Mouse (Mus musculus): ENCODE data around the gene Sppl2c.

Sppl2c gene

DNA sequence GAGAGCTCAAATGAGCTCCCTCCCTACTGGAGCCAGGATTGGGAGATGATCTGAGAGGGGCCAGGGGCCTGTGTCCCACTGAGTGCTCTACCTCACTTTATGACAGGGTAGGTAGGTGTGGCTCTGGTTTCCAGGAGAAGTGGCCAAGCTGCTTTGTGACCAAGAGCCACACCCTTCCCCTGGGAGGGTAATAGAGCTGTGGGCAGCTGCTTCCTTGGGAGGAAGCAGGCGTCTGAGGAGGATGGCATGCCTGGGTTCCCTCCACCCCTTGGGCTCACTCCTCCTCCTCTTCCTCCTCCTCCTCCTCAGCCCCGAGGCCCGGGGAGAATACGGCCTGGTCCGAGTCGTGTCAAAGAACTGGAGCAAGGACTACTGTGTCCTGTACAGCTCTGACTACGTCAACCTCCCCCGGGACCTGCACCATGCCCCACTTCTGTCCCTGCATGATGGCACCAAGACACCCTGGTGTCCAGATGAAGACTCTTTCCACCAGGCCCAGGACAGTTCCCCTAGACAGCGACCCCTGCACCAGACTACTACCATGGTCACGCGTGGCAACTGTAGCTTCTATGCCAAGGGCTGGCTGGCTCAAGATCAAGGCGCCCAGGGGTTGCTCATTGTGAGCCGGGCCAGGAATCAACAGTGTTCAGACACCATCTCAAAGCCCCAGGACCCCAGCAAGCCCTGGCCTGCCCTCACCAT lies at the start of gene Sppl2c:
Gene Sppl2c, plus strand, starts transcription at position 193 of the 702 bp plus-strand sequence.
- no peak for DNase-seq (ENCODE audit: low read depth, low spot score)

DNA sequence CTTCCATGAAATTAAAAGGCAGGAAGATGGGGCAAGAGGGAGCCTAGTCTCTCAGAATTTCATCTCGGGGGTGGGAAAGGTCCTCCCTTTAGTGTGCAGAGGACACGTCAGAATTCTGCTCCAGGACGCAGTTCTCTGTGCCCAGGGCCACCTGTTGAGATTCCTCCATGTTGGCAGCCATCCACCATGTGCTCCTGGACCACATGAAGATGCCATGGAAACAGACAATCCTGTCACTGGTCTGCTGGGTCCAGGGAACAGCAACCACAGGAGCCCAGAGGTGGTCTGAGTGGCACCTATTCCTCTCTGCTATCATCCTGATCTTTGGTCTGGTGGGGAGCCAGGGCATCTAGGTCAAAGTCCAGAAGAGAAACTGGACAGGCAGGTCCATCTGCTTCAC lies 47.2 kb upstream of the Sppl2c start:
- DNase-seq (ENCODE audit: low read depth, low spot score), result no peak

DNA sequence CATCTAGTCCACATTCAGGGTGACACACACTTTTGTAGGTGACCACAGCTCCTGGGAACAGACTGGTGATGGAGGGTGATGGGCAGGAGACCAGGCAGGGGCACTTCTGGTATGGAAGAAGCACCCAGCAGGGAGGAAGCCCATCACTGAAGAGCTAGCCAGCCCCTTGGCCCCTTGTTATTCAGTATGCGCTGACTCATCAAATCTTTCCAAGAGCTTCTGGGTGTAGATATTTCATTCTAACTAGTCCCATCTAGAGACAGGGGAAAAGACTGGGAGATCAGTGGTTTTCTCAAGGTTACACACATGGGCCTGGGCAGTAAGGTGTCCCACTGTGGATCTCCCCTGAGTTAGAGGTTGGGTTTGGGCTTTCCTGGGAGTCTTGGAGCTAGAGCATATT lies 41.2 kb upstream of the Sppl2c start:
- no peak for DNase-seq (ENCODE audit: low read depth, low spot score)

DNA sequence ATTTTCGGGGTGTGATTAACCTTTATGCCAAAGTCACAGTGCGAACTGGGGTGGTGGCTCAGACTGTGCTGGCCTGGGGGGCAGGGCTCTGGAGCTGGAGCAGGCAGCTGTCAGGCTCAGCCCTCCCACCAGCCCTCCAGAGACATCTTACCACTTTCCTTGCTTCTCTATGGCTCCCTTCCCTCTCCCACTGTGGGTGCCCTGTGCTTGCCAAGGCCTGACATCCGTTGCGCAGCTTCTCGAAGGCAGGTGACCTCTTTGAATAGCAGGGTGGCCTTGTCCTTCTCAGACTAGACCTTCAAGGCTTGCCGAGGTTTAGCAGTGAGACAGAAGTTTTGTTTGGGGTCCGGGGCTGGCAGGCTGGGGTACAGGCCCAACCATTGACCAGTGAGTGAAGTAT lies 37.3 kb upstream of the Sppl2c start:
- no peak for DNase-seq (ENCODE audit: low read depth, low spot score)

DNA sequence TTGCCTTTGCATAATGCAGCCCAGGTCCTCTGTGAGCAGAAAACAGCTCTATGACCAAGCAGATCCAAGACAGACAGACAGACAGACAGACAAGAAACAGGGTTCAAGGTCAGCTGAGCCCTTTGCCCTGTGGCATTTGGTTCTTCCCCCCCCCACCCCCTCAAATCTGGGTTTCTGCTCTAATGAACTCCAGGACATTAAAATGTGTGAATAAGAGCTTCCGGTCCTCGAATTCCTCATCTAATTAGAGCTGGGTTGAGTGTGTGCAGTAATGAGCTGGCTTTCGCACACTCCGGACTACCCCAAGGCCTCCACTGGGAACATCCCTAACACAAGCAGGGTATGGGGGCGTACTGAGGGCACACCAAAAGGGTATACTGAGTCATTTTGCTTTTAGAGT lies 35.2 kb upstream of the Sppl2c start:
- DNase-seq (ENCODE audit: low read depth, low spot score), result no peak

DNA sequence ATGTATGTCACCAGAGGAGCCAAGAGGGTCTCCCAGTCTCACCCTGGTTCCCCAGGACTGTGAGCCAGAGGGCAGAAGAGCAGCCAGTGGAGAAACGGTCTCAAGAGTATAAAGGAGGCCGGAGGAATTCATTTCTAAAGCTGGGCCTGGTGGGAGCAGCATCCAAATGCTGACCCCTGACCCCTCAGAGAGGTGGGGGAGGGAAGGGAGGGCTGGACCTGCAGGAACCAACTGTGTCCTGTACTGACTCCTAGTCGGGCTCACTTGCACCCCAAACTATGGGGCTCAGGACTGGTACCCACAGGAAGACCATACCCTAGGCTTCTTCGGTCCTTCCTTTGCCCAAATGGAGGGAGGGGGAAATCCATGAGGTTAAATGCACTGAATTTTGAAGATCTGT lies 31.8 kb upstream of the Sppl2c start:
- no peak for DNase-seq (ENCODE audit: low read depth, low spot score)

DNA sequence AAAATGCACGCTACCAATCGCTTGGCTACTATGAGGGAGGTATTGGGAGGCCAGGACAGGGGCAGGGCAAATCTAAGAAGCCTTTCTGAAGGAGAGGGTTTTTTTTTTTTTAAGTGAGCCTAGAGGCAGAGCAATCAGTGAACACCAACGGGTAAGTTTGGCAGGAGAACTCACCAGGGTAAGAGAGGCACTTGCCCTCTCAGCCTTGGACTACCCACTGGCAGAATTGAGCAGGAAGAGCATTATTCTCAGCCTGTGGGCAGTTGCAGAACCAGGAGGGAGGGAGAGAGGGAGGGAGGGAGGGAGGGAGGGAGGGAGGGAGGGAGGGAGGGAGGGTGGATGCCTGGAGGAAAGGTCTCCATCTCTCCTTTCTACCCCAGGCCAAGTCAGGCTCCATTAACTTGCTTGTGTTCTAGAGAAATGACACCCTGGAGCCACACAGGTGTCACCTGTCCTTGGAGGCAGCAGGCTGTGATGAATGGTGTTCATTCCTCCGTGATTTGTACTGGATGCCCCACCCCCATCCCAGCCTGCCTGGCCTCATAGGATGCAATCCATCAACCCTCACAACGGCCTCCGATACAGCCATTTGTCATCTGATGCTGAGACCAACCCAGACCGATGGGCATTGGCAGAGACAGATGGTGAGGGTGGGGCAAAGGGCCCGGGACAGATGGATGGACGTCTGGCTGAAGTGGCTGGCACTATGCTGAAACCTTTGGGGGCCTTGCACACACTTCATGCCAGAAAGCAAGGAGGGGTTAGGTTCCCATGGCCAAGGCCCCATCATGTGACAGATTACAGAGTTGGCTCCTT lies 31.1 kb upstream of the Sppl2c start:
- DNase-seq (ENCODE audit: low read depth, low spot score), result no peak

DNA sequence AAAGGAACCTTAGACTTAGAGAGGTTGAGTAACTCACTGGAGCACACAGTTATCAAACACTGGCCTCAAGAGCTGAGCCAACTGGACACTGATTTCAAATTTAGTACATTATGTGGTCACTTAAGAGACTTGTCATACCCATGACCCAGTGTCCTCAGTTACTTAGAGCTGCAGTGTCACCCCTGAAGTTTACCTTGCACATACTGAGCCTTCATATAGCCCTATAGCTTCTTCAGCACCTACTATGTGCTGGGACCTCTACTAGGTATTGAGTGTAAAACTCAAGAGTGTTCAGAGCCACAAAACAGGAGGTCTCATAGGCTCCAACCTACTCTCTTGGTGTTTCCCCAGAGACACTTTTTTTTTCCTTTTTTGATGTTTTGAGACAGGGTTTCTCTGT lies 30.2 kb upstream of the Sppl2c start:
- no peak for DNase-seq (ENCODE audit: low read depth, low spot score)

DNA sequence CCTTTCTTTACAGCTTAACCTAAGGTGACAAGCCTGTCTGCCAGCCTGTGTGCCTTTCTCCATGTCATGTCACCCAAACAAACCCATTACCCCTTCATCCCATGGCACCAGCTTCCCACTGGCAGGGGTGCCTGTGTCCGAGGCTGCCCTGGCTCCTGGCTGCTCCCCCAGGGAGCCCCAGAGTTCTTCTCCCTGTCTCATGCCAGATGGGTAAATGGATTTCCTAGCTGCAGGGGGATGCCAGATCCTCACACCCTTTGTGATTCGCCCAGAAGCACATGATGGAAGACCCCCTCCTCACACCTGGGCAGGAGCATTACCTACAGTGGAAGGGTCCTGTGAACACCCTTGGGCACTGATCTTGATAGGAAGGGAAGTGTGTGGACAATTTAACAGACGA lies 29.7 kb upstream of the Sppl2c start:
- no peak for DNase-seq (ENCODE audit: low read depth, low spot score)

DNA sequence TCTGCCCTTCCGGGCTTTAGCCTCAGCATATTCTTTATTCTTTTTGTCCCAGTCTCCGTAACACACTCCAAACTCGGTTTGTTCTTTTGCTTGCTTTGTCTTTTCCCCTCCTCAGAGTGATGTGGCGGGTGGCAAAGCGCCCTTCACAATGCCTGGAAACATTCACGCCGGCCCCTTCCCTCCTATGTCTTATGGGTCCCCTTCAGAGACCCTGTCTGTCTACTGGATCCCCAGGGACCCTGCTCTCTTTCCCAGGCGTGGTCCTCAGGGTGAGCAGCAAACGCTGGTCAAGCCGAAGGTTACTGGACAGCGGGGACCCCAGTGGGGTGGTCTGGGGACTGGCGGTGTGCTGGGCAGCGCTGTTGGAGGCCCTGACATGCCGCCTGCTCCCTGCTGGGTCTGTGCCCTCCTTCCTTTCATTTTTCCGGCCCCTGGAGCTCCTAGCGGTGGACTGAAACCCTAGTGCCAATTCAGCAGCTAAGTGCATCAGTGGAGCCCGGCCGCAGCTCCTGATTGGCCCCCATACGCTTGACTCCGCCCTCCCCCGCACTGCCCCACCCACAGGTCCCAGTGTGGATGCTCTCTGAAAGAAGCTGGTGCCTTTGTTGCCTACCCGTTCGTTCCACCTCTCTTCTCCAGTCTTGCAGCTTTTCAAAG lies 28.4 kb upstream of the Sppl2c start:
- peak; percentile 69 for DNase-seq (ENCODE audit: low read depth, low spot score)

DNA sequence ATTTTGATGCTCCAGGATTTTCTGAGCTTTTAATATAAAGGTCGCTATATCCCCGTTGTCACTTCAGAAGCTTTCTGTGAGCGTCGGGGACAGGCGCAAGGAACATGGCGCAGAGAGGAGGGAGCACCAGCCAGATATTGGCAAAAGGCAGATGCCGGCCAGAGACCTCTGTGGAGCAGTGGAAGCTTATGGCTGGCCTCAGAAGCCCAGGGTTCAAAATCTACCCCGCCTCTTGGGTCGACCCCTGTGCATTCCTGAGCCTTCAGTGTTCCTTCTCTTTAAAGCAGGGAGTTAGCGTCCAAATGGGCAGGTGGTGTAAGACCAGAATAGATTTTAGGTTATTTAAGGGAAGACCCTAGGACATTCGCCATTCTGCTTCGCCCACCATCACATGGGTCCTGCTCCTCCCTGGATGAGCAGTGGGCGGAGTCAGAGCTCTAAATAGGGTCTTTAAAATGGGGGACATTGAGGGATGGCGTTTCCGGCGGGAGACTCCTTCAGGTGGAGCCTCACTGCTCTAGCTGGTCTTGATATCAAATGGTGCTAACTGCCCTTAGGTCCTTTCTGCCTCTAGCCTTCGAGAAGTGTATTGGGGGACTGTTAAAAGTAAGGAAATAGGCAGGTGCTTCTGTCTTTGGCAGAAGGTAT lies 27.7 kb upstream of the Sppl2c start:
- no peak for DNase-seq (ENCODE audit: low read depth, low spot score)

DNA sequence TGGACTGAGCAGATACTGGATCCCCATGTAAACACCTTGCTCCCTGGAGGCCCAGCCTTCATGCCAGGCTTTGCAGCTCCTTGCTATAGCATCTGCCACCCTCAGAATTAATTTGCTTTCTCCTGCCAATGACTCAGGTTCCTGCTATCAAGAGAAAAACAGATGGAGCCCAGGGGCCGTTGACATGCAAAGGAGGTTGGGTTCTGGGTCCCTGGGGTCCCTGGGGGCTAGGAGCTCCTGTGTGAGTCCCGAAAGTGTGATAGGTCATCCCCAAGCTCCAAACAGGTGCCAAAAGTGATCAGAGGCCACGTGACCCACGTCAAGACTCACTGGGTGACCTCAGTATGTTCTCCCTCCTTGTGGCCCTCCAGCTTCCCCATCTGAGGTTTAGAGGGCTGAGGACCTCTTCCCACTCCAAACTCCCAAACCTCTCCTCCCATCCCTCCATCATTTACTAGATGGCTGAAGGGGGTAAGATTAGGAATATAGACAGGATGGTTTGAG lies 26.3 kb upstream of the Sppl2c start:
- DNase-seq (ENCODE audit: low read depth, low spot score), result no peak

DNA sequence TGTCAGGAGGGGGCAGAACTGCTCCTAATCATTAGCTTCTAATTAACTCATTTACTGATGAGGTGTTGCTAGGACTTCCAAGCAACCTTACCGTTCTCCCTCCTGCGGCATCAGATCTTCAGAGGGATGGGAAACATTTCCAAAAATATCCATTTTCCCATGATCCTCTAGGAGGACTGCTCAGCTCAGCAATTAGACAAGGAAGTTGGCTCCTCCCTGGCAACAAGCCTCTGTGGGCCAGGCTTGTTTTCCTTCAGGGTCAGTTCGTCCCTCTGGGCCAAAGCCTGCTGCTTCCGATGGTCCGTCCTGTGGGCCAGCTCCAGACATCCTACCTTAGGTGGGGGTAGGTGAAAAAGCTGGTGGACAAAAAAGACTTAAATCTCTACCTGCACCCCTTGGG lies 25.0 kb upstream of the Sppl2c start:
- DNase-seq (ENCODE audit: low read depth, low spot score), result peak; percentile 42

DNA sequence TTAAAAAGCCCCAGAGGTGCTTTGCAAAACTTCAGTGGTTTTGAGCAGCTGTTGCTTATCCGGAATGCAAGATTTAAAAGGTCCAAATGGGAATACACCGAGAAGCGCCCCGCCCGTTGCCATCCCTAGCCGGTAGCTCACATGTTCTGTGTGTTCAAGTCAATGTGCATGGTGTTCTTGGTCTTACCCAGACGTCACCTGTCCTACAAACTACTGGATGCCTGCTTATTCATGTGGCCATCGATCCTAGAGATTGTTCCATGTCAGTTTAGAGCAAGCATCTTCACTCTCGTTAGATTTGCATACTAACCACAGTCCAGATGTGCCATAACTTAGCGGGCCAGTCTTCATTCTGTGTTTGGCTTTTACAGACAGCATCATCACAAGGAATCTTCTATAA lies 21.9 kb upstream of the Sppl2c start:
- no peak for DNase-seq (ENCODE audit: low read depth, low spot score)

DNA sequence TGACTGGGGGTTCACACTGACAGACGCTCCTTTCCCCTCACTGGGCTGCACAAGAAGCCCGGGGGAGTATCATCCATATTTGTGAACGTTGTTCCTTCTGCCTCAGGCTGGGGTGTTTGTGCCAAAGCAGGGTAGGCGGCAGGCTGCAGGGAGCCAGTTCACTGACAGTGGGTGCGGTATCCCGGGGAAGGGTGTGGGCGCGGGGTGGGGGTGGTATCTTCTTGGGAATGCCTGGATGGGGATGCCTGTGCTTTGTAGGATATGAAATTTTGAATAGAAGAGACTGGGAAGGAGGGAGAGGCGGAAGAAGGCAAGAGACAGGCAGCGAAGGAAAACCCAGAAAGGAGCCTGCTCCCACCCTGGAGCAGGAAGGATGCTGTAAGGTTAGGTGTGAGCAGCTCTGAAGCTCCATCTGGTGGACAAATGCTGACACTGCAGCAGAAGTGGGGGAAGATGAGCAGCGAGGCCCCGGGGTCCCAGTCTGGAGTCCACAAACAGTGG lies 14.8 kb upstream of the Sppl2c start:
- peak; percentile 82 for DNase-seq (ENCODE audit: low read depth, low spot score)

DNA sequence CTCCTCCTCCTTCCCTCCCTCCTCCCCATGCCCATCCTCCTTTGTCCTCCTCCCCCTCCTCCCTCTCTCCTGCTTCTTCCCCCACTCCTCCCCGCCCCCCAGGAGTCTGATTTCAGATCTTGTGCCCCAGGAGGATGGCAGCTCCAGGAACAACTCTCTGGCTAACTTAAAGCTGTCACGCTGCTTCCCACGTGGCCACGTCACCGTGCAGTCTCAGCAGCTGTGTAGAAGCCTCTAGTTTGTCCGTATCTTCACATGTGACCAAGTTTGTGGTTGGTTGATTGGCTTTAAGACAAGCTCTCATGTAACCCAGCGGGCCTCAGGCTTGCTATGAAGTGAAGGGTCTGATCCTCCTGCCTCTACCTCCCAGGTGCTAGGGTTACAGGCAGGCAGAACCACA lies 7.2 kb upstream of the Sppl2c start:
- no peak for DNase-seq (ENCODE audit: low read depth, low spot score)

DNA sequence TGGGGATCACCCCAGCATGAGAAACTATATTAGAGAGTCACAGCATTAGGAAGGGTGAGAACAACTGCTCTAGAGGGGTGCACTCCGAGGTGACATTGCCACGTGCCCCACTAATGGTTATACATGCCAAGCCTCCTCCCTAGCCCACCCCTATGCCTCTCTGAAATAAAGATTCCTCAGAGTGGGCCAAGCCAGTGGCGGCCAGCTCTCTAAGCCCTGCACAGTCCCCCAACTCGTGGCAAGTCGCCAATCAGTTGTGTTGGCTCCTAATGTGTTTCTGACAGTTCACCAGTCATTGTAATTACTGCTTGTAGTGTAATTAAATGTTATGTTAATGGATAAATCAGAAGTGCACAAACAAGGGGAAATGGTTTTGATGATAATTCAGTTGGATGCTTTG lies 6.3 kb upstream of the Sppl2c start:
- no peak for DNase-seq (ENCODE audit: low read depth, low spot score)

DNA sequence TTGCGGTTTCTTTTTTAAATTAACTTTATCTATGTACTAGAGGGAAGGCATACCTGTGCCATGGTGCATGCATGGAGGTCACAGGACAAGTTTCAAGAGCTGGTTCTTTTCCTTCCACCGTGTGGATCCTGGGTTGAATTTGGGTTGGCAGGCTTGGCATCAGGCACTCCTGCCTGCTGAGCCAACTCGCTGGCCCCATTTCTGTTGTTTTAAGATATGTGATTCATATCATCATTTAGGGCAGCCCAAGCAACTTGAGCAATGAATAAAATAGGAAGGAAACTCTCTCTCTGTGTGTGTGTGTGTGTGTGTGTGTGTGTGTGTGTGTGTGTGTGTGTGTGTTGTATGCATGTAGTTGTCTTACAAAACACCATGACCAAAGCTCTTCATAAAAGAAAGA lies 4.0 kb upstream of the Sppl2c start:
- no peak for DNase-seq (ENCODE audit: low read depth, low spot score)

DNA sequence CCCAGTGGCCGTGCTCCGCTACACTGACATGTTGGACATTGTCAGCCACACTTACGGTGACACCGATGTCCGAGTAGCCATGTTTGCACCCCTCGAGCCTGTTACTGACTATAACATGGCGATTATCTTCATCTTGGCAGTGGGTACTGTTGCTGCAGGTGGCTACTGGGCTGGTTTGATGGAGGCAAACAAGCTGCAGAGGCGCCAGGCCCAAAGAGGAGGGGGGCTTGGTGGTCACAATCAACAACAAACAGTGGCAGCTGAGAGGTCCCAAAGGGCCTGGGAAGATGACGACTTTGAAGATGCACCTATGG lies 667 bp downstream of the Sppl2c start:
- DNase-seq (ENCODE audit: low read depth, low spot score), result no peak

DNA sequence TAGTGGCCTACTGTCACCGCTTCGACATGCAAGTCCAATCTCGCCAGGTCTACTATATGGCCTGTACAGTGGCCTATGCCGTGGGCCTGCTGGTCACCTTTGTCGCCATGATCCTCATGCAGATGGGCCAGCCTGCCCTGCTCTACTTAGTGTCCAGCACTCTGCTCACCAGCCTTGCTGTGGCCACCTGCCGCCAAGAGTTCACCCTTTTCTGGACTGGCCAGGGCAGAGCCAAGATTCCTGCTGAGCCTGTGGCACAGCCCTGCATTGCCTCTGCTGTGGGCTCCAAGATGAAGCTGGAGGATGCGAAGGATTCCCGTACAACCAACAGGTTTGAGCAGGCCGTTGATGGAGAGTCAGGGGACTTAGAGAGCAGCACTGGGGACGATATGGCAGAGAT lies 1.6 kb downstream of the Sppl2c start:
- no peak for DNase-seq (ENCODE audit: low read depth, low spot score)

DNA sequence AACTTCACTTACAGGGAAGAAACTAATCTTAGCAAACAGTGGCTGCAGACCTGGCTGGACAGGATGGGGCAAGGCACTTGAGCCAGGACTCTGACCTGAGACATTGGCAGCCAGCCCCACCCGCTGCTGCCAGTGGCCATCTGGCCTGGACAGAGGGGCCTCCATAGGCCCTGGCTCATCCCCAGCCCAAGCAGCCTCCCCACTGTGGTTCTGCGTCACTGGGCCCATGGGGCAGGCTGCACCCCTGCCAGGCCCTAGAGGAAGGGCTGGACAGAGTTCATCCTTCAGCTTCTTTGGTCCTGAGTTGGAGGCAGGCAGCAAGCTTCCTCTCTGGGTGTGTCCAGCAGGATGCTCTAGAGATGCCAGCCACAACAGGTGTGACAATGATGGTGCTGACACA lies 3.9 kb downstream of the Sppl2c start:
- no peak for DNase-seq (ENCODE audit: low read depth, low spot score)

DNA sequence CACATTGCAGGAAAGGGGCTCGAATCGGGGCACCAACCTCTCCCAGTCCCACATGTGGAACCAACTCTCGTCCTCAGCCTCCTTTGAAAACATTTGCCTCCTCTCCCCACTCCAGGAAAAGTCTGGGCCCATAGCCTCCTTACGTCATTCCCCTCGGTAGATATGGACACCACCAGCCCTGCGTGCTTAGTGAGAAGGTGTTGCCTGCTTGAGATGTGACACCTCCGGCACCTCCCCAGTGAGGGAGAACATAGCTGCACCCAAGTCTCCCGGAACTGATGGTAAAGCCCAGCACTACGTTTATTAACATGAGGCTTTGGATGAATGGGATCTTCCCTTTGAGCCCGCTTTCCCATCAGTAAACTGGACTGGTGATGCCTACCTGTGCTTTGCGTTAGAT lies 9.3 kb downstream of the Sppl2c start:
- no peak for DNase-seq (ENCODE audit: low read depth, low spot score)

All from telencephalon, adult 2 months (tissue).